Mouse (Mus musculus): ENCODE data around the gene 1700029H14Rik.

DNA sequence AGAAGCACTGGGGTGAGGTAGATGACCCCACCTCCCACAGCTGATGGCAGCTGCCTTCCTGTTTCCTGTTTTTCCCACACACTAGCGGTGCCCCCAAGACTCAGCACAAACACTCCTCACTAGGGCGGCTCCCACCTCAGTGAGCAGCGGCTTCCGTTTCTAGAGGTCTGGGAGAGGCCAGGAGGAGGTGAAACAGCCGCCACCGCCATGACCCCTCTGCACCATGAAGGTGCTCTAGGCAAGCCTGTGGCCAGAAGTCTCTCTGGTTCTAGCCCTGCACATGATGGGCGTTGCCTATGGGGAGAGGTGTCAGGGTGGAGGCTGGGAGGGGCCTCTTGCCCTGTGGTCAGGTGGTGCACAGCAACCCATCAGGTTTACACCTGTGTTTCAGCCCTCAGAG lies 37.9 kb upstream of the 1700029H14Rik start:
- TF ChIP-seq CTCF (IDR thresholded peaks at IDR 0.05; ENCODE audit: extremely low read depth, insufficient read depth, insufficient read length, insufficient replicate concordance) (no peak), POLR2A (IDR thresholded peaks at IDR 0.05; ENCODE audit: low read depth, low read length) (no peak; the same call in 1 of the 2 replicates)
